Mouse (Mus musculus) layer of hippocampus, adult 2 months (tissue): ENCODE data around the gene Gm128. TPM values are rescaled to one million over a fixed set of nuclear protein-coding genes. Genes with fewer than 3 reads are reported as not detected.

ENCODE experiments used
- DNase-seq, 2 experiments: peaks; one replicate each; pipeline ENCODE4 v3.0.0; 2022; ENCODE audit warnings: low spot score in 2 of 2
- H3K27ac ChIP-seq: fragments of 200-600 bp; 2 replicates; pipeline ENCODE4 v1.8.1; 2022
- H3K4me3 ChIP-seq: fragments of 200-600 bp; 2 replicates; pipeline ENCODE4 v1.8.1; 2022; ENCODE audit warnings: mild to moderate bottlenecking
- CTCF ChIP-seq: fragments of 200-600 bp; conservative IDR thresholded peaks from 2 replicates; pipeline ENCODE4 v1.8.1; 2022; ENCODE audit warnings: antibody characterized with exemption, mild to moderate bottlenecking, moderate library complexity
- long read RNA-seq, 2 experiments: library from polyadenylated mRNA; stranded (forward); transcript quantifications; one replicate each; pipeline ENCODE4 v2.0.0; 2021; ENCODE audit warnings: borderline mapping rate in 2 of 2
- total RNA-seq, 2 experiments: library from RNA; stranded (reverse); gene quantifications; 2 replicates each; pipeline ENCODE4 v1.2.3; 2021

The Gm128 gene
- under 1 TPM; 0.25 to 0.54 TPM for total RNA-seq
- long read RNA-seq, experiment 1: 0 reads
- long read RNA-seq, experiment 2: 0 reads

DNA sequence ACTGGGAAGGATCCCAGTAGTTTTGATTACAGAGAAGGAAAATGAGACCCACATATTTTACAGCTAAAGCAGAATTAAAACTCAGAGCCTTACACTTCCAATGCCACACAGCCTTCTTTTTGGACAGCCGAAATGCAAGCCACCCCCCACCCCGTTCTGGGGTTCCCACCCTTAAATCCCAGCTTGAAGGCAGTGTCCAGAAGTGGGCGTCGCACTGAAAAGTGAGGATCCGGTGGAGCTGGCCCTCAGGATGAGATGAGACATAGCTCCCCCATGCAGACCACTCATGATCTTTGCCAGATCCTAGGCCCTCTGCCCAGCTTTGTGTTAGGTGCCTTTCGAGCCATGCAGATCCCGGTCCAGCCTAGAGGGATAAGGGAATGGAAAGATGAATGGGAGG lies at the start of gene Gm128:
Gm128 (minus strand) TSS at position 101 of the 400 bp plus-strand sequence.
- Histone ChIP-seq H3K4me3 (no peak within 1 kb of the TSS), H3K27ac (no peak within 1 kb of the TSS)
- DNase-seq: no peak
- TF ChIP-seq CTCF: no peak

GRCm38 (mm10) chr3:95291041-95291440 lies 49.6 kb upstream of the Gm128 start:
- Histone ChIP-seq H3K4me3 (no peak overlapping the region), H3K27ac (no peak overlapping the region)
- TF ChIP-seq CTCF: no peak
- DNase-seq: no peak

DNA sequence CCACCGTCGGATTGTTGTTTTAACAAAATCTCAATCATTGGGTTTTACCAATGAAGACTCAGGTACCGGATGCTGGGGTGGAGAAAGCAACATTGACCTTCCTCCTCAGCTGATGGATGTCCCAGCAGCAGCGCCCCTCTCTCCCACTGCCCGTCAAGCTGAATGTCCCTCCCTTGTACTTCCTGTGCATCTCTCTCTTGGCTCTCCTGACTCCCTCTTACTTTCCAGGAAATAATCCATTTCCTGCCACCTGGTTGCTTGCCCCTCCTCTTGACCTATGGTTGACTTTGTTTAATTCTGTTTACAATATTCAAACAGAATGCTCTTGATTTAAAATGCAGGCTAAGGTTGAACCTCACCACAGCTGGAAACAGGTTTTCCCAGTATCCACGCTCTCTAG lies 48.8 kb upstream of the Gm128 start:
- Histone ChIP-seq H3K27ac (no peak overlapping the region), H3K4me3 (no peak overlapping the region)
- no peak for DNase-seq
- TF ChIP-seq CTCF: no peak

DNA sequence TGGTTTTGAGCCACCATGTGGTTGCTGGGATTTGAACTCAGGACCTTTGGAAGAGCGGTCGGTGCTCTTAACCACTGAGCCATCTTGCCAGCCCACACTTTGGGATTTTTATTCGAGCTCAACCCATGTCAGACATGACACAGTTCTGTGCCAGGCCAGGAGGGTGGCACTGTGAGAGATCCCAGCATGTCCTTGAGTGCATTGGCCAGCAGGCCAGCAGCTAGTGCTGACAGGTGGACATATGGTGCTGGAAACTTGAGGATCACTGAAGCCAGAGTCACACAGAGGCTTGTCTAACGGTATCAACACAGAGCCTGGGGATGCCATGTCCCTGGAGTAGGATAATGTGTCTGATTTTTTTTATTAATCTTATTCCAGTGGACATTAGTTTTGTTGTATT lies 48.0 kb upstream of the Gm128 start:
- DNase-seq: no peak
- no peak for TF ChIP-seq CTCF
- H3K4me3 ChIP-seq: no peak overlapping the region

DNA sequence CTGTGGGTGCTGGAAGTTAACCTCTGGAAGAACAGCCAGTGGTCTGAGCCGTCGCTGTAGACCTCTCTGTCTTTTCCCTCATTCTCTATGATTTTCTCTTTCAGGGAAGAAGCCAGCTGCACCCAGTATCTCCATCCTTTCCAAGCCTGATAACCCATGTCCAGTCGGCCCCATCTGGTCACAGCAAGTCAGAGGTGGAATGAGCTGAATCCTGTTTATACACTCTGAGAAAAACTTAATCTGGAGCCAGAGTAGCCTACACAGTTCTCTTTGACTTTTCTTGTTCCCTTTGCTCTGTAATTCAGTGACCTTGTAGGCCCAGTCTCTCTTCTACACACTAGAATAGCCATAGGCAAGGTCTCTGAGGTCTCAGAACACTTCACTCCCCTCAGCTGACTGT lies 46.1 kb upstream of the Gm128 start:
- H3K4me3 ChIP-seq: no peak overlapping the region
- no peak for TF ChIP-seq CTCF
- no peak for DNase-seq
- no peak overlapping the region for H3K27ac ChIP-seq

More for the DNA sequence above, 48.0 kb upstream of the Gm128 start:
- H3K27ac ChIP-seq: no peak overlapping the region

DNA sequence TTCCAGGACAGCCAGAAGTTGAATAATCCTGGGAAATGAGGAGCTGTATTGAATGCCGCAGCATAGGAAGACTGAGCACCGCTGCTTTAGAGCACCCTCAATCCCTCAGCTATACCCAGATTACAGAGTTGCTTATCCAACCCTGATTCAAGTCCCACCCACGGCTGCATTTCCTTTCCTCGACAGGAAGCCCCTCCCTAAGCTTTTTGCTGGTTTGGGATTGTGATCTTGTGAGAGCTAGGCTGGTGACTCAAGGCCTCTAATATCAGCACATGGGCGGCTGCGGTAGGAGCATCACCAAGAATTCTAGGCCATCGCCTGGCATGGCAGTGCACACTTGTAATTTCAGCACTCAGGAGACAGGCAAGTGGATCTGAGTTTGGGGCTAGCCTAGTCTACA lies 45.1 kb upstream of the Gm128 start:
- no peak overlapping the region for H3K4me3 ChIP-seq
- no peak for TF ChIP-seq CTCF
- DNase-seq: no peak
- no peak overlapping the region for H3K27ac ChIP-seq

- TF ChIP-seq CTCF: no peak
- no peak overlapping the region for H3K4me3 ChIP-seq
- DNase-seq: no peak
- H3K27ac ChIP-seq: no peak overlapping the region; the same call in 1 of the 2 replicates
Observed at GRCm38 (mm10) chr3:95286011-95286410, 44.6 kb upstream of the Gm128 start.

- H3K27ac ChIP-seq: no peak overlapping the region; the same call in 1 of the 2 replicates
Observed at GRCm38 (mm10) chr3:95285390-95285789, 44.0 kb upstream of the Gm128 start.

GRCm38 (mm10) chr3:95284501-95285281 lies 43.3 kb upstream of the Gm128 start:
- peak overlapping the region; percentile 96 for H3K27ac ChIP-seq
- TF ChIP-seq CTCF: no peak
- H3K4me3 ChIP-seq: peak overlapping the region; percentile 75
- no peak for DNase-seq

More at GRCm38 (mm10) chr3:95285390-95285789, 44.0 kb upstream of the Gm128 start:
- no peak for DNase-seq
- peak overlapping the region; percentile 75; the same call in 1 of the 2 replicates for H3K4me3 ChIP-seq
- TF ChIP-seq CTCF: no peak

DNA sequence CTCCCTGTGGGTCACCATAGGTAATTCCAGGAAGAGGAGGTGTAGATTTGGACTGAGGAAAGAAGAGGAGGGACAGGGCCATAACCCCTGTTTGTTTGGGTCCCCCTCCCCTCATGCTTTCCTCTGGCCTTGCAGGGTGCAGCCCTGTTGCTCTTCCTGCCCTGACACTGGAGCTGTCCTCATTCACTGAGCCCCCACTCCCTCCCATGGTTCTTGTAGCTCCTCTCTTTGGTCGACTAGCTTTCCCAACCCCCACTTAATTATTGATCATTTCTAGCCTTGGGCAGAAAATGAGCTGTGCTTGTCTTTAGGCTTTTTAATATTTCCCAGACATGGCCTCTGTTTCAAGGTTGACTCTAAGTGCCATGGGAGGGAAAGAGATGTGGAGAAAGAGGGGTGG lies 42.7 kb upstream of the Gm128 start:
- no peak for TF ChIP-seq CTCF
- H3K27ac ChIP-seq: peak overlapping the region; percentile 96
- no peak for DNase-seq
- peak overlapping the region; percentile 75 for H3K4me3 ChIP-seq

- no peak for TF ChIP-seq CTCF
- no peak for DNase-seq
- Histone ChIP-seq H3K4me3 (peak overlapping the region; percentile 75), H3K27ac (peak overlapping the region; percentile 96)
Observed at GRCm38 (mm10) chr3:95283589-95283941, 42.2 kb upstream of the Gm128 start.

DNA sequence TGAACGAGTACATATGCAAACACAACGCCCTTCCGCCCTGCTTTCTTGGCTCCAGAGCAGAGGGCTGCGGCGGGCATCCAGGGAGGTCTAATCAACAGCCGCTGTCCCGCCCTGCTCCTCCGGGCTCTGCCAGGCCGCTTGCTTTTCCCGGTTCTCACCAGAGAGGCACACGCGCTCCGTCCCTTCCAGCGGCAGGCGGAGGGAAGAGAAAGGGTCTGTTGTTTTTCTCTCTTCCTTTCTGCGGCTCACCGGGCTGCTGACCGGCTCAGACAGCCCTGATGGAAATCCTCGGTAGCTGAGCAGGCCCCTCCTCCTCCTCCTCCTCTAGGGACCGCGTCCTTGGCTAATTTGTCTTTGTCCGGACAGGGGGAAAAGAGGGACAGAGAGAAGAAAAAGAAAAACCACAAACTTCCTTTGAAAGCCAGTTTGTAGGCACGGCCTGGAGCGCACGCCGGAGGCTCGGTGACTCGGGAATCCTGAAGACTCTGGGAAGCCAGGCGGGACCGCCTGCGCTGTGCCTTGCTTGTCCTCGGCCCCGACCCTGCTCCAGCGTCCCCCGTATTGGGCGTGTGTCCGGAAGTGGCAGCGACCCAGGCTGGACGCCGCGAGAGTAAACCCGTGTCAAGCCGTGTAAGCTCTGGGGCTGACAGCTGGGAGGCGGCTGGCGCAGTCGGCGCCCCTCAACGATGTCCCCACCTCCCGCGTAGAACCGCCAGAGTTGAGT lies 41.6 kb upstream of the Gm128 start:
- DNase-seq: peak; percentile 74 to 77
- Histone ChIP-seq H3K4me3 (peak overlapping the region; percentile 75), H3K27ac (peak overlapping the region; percentile 96)
- TF ChIP-seq CTCF: peak; percentile 59

GRCm38 (mm10) chr3:95282381-95282864 lies 41.0 kb upstream of the Gm128 start:
- TF ChIP-seq CTCF: no peak
- no peak for DNase-seq

More at GRCm38 (mm10) chr3:95282381-95282864, 41.0 kb upstream of the Gm128 start:
- H3K4me3 ChIP-seq: peak overlapping the region; percentile 75
- H3K27ac ChIP-seq: peak overlapping the region; percentile 96
